Mouse (Mus musculus): ENCODE measurements around the gene Mcm10.

Gene Mcm10

DNA sequence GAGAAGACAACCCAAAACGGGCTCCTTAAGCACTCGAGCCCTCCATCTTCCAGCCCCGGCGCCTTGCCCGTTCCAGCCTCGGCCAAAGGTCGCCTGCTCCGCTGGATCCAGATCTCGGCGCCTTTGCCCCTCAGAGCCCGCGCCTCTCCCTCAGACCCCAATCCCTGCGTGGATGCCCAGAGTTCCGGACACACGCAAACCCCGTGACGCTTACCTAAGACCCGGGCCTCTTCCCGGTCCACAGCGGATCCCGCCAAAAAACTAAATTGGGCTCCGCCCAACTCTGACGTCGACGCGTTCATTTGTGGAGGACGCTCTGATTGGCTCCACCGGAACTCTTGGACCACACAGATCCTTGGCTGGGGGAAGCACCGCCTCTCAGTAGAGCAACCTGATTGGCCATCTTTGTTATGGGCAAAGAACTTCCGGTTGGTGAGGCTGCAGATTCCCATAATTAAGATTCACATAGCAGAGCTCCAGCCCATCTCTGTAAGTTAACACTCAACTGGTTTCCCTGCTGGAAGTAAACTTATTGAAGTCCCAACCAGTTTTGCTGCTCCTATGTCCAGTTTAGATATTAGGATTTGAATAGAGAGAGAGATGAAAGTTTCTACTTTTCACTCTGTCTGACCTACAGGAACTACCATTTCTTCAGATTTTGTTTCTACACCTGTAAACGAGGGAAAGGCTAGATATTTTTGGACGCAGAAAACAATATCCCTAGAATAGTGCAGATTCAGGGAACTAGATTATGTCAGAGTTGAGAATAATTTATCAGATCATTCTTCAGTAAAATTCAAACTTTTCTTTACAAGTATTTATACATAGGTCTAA lies at the start of gene Mcm10:
Gene Mcm10, minus strand, starts transcription at position 301 of the 834 bp plus-strand sequence.
- DNase-seq (ENCODE audit: low spot score in 2 of 2): peak; percentile 84 to 94

DNA sequence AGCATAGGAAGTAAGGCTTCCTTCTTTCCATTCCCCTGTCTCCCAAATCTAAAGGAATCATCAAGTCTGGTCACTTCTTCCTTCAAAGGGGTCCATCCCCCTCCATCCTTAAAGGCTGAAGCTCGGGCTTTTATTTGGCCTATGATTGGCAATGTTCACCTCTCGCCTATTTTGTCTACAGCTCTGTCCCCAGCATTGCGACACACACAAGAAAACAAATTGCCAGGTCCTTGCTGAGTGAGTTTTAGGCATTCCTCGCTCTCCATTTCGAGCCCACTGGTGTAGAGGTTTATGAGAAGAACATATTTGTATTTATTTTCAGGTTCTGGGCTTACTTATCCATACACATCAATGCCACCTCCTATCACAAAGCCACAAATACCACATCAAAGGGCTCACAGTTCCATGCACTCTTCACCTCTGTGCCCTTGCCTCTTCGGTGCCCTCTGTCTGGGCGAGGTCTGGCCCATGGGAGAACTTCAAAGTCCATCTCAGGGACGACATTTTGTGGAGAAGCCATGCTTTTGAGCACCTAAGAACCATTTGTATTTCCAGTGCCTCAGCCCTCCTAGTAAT lies 48.6 kb upstream of the Mcm10 start:
- DNase-seq (ENCODE audit: low spot score in 2 of 2): no peak

DNA sequence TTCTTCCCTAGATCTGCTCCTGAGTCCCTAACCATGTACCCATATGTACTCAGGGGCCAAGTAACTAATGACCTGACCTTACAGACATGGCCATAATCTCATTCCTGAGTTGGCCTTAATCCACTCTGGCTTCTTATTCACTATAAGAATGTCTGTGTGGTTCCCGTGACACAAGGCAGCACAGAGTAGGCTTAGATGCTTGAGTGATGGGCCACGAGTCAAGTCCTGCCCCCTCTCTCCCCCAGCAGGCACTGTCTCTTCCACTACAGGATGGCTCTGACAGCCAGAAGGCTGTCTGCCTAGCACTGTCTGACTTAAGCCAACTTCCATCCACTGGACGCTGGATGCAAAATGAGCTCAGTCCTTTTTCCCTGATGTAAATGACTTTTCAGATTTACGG lies 47.4 kb upstream of the Mcm10 start:
- DNase-seq (ENCODE audit: low spot score in 2 of 2): no peak

DNA sequence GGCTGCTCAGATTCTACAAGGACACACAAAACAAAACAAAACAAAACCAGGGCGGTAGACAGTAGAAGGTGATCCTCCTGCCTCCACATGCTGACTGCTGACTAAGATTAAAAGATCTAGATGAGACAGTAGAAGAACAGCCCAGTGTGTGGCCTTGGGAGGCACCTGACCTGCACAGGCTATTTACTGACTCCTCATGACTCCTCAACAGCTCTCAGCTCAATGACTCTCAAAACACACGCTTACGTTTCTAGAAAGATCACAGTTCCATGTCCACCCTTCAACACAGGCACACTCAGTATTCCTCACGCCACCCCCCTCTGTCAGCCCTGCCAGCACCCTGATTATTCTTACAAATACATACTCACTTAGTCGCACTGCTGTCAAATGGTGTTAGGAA lies 45.8 kb upstream of the Mcm10 start:
- no peak for DNase-seq (ENCODE audit: low spot score in 2 of 2)

DNA sequence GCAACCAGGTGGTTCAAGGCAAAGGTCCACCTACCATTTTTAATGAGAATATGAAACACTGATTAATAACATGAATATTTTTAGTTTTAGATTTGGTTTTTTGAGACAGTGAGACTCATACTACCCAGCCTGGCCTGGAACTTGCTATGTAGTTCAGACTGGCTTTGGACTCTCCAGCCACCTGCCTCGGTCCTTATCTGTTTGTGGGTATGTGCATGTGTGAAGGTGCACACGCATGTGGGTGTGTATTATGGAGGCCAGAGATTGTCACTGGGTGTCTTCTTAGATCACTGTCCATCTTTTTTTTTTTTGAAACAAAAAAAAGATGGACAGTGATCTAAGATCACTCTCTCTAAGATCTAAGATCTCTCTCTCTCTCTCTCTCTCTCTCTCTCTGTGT lies 38.0 kb upstream of the Mcm10 start:
- no peak for DNase-seq (ENCODE audit: low spot score in 2 of 2)

DNA sequence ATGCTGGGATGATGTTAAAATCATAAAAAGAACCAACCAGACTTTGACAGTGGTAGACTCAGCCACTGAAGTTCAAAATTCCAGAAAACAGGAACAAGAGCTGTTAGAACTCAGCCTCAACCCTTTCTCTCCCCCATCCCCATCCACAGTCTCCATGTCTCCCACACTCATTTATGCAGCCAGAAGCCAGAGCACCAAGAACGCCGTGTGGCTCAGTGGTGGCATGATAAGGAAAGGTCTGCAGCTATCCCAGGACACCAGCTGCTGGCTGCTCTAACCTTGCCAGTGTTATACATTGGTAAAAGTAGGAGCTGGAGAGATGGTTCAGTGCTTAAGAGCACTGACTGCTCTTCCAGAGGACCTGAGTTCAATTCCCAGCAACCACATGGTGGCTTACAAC lies 34.4 kb upstream of the Mcm10 start:
- DNase-seq (ENCODE audit: low spot score in 2 of 2): no peak

DNA sequence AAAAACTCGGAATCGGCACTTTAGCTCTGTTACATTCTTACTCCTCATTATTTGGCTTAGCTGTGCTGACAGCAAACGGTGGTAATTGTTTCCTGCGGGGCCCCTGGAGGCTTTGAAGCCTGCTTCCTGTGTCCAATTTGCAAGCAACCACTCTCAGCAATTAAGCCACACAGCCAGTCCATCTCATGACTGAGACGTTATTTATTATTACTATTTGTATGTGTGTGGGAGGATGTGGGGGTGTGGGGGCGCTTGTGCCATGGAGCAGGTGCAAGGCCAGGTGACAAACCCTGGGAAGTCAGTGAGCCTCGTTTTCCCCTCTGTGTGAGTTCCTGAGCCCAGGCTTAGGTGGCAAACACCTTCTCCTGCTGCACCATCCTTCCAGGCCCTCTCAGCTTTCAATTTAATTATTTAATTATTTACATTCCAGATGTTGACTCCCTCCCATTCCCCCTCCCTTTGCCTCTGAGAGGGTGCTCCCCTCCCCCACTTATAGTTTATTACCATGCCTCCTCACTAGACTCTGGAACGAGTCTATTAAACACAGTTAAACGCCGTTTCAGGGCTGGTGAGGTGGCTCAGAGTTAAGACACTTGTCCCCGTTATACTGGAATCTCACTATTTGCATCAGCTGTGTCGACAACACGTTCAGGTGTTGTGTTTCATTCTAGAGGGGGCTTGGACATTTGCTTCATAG lies 32.8 kb upstream of the Mcm10 start:
- no peak for DNase-seq (ENCODE audit: low spot score in 2 of 2)

DNA sequence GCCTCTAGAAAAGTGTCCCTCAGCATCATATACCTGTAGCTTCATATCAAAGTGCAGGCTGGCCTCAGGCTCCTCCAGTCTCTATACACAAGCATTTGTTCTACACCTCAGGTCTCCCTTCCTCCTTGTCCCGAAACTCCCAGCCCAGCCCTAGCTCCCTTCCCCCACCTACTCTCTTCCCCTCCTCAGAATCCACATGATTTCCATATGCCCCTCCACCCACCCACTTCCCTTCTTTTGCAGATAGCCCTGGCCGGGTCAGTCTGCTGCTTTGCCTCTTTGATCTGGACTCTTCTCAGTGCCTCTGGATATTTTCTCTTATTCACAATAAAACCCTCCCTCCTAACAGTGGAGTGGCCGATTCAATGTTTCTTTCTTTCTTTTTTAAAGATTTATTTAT lies 31.7 kb upstream of the Mcm10 start:
- DNase-seq (ENCODE audit: low spot score in 2 of 2): no peak

DNA sequence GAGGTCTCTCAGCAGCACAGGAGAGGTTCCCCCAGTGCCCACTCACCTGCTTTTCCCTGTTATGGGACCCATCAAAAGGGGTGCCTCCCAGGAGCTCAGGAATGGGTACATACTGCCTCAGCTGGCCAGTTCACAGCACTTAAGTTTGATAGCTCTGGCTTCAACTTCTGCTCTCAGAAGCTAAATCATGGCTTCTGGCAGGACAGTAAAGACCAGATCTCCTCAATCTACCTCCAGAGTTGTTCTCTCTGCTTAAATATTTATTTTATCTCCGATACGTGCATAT lies 30.8 kb upstream of the Mcm10 start:
- DNase-seq (ENCODE audit: low spot score in 2 of 2): no peak

DNA sequence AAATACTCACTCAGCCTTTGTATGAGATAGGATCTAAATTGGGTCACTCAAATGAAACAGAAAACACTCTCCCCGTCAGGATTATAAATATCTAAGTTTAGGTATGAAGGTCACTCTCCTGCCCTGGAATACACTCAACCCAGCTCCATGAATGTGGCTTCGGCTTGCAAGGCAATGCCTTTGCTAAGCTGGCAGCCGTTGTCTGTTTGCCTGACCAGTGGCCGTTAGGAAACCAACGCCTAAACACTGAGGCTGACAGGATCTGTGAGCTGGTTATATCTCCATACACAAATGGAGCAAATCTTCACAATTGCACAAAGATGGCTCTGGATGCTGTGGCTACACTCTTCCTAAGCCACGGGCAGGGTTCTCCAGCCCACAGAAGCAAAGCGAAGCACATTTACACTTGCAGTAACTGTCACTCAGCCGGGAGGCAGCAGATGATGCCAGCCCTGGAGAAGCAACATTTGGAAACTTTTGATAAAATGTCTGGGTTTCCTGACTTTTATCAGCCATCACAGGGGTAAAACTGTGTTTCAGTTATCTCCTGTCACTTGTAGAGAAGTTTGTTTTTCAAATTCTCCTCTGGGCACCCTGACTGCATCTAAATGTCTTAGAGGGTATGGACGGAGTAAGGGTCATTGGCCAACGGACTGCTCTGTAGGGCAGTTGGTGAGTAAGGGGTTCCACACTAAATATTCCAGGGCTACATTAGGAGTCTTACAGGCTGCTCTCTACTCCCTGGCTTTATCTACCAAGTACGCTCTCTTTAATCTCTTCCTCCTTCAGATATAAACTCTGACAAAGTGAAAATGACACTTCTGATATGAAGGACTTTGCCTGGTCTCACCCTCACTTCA lies 30.3 kb upstream of the Mcm10 start:
- no peak for DNase-seq (ENCODE audit: low spot score in 2 of 2)

DNA sequence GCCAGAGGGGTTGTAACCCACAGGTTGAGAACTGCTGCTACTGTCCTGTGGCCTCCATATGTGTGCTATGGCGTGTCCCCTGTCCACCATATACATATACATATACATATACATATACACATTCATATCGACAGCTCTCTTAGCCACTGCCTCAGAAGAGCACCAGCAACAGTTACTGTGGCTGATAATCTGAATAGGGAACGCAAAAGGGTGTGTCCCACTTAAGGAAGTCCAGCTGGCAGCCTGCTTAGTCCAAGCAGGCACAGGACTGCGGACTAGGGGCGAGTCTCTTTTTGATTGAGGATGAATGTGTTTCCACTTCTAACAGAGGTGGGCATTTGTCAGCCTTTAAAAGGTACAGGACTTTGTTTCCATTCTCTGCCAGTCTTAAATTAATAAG lies 29.3 kb upstream of the Mcm10 start:
- no peak for DNase-seq (ENCODE audit: low spot score in 2 of 2)

DNA sequence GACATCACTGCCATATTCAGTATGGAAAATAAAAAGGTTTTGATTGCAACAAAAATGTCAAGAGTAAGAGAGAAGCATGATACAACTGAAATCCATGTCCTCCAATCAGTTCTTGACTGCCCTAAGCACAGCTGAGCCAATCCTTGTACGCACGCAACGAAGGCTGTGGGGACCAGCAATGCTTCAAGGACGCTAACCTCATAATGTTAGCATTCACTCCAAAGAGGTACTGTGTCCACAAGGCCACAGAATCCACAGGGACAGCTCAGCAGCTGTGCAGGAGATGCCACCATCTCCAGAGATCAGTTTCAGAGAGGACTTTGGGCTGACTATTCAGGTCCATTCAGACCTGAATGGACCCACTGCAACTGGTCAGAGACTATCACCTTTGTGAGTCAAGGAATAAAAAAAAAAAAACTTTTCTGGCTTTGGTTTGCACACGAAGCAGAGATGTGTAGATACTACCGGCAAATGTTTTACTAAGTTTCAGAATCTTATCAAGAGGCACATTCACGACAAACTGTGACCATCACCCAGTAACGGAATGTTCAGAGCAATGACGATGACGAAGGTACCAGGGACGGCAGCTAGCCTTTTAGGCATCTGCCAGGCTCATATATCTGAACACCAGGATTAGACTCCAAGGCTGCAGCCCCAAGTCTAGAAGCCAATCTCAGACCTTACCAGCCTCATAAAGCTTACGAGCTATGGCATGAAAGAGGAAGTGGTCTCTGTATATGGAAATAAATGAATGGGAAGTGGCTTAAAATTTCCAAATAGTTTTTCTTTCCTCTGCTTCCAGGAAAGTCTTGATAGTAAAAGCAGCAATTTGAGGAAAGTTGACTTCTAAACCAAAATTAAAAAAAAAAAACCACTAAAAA lies 27.9 kb upstream of the Mcm10 start:
- DNase-seq (ENCODE audit: low spot score in 2 of 2): no peak

DNA sequence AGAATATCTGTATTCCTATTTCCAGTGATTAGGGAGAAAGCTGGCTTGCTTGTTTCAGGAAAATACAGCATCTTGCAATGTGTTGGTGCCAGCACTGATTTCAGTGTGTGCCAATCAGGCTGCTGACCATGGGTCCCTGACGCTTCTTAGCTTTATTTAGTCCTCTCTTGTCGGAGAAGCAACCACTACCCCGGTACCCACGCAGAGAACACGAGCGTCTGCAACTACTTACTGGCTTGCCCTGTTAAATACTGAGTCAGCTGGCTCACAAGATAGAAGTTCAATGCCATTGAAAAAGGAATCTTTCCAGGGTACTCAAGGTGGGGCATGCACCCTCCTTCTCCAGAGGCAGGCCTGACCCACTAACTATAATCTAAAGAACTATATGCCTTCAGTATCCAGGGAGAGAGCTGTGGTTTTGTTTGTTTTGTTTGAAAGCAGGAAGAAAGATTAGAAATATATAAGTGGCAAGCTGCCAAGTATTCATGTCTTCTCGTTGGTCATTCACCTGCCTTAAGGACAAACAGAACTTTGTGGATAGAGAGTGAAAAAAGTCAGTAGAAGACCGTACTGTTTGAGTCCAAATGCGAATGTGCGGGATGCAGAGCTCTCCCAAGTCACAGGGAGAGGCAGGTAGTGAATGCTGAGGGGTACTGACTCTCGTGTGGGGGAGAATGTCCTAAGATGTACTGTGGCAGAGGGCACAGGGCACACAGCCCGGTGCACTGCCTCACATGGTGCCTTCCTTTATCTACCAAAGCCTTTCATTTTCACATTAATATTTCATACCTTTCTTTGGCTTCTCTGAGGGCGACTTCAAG lies 27.0 kb upstream of the Mcm10 start:
- DNase-seq (ENCODE audit: low spot score in 2 of 2): no peak

DNA sequence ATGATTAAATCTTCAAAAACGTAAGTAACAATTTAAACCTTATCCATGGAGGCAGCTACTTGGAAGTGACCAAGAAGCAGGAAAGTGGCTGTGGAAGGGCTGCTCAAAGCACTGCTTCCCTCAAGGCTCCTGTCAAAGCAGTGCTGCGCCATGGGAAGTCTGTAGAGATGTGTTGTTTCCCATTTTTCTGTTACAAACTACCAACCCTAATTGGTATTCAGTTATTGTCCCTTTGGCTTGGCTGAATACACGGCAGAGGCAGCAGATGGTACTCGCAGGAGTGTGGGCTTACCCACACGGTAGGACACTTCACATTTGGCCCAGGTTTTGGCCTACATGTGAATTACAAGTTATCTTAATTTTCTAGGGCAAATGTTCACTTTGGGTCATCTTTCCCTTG lies 25.7 kb upstream of the Mcm10 start:
- peak in 1 of 2 experiments; percentile 40 for DNase-seq (ENCODE audit: low spot score in 2 of 2)

DNA sequence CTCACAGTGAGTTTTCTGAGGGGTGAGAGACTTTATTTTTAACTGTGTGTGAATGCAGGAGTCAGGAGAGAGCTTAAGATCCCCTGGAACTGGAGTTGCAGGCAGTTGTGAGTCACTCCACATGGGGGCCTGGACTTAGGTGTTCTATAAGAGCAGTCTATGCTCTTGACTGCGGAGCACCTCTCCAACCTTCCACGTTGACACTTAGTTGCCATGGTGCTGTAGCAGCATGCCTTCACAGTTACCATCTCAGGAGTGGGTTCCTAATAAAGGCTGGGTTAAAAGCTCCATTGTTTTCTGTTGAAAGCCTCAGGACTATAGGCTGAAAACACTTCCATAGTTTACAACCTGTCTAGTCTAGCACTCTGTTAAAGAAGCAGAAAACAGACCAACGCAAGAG lies 24.8 kb upstream of the Mcm10 start:
- DNase-seq (ENCODE audit: low spot score in 2 of 2): no peak

DNA sequence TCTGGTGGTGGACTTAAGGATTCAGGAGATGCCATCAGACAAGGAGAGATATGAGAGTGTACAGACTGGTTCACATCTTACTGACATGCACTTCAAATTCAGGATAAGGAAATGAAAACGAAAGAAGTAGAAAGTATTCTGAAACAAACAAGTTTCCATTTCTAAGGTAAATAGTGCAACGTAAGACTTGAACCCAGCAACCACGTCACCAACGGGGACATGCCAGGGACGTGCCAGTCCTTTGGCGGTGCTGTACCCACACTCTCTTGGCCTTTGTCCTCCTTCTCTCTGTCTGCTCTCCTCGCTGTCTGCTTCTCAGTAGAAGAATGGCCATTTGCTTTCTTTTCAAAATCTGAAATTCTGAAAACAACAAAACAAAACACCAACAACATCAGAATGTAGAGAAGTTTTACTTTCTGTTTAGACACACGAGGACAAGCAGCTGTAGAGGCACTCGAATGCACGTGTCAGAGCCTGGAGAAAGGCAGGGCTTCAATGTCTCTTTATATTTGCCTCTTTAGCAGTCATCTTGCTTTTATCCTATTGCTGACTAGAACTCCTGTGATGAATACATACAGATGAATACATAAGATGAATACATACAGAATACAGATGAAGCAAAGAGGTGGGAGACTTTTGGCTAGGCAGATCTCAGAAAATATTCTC lies 24.0 kb upstream of the Mcm10 start:
- no peak for DNase-seq (ENCODE audit: low spot score in 2 of 2)

DNA sequence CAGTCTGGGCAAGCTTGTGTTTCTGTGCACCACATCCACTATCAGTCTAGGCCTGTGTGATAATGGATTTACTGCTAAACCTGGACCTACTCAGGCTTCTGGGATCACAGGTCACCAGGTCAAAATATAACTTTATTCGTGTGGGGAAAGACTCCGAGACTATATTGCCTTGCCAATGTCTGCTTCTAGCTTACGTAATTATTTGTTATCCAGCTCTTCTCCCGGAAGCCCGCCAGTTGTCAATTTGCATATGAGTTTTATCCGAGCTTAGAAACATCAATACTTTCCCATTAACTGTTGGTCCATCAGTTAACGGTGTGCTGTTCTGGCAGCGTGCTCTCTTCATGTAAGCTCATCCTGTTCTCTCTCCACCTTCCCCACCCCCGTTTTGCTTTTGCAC lies 22.6 kb upstream of the Mcm10 start:
- DNase-seq (ENCODE audit: low spot score in 2 of 2): no peak

DNA sequence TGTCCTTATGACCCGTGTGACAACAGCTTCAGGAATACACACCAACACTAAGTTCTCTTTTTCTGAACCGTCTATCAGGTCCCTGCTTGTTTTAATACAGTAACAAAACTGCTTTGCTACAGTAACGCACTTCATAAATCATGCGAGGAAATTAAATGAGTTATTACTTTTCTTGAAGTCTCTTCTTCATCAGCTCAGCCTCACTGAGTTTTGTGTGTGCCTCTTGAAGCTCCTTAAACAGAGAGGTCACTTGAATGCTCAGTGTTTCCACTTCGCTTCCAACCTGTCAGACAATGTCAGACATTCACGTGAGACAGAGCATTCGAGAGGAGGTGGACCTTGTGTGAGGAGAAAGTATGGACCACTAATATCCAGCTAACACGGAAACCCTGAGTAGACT lies 22.2 kb upstream of the Mcm10 start:
- no peak for DNase-seq (ENCODE audit: low spot score in 2 of 2)

DNA sequence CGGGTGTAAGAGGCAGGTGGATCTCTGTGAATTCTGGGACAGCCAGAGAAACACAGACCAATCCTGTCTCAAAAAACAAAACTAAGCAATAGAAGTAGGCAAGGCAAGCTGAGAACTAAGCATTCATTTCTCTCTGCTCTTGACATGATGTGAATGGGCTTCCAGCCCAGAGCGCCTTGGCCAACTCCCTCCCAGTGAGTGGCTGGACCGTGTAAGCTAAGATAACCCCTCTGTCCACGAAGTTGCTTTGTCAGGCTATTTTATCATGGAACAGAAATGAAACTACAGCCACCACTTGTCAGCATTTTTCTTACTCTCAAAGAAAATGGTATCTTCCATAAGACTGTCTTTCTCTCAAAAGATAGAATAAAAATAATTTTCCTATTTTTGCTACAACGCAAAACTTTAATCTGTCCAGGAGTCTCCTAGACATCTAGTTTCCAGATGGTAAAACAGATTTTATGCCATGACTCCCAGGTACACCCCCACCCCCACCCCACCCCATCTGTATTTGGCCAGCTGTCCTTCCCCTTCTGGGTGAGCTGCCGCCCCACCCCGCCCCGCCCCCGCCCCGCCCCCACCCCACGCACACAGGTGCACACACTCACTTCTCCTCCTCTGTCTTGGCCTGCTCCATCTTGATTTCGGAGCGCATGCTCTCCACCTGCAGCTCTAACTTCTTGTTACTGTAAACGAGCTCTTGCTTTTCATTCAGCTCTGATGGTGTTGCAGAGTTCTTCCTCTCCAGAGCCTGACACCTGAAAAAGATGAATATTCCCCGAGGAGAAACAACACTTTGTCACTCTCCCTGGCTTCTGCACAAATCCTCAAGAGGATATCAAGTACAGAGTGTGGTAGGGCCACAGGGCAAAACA lies 21.2 kb upstream of the Mcm10 start:
- no peak for DNase-seq (ENCODE audit: low spot score in 2 of 2)
